Mouse (Mus musculus) thymus, adult 2 months (tissue): Measurements from ENCODE around the gene Gm39566.

Source experiments
- CTCF ChIP-seq: fragments of 200-500 bp; IDR thresholded peaks from 2 replicates; pipeline ENCODE4 v1.5.1; 2012; ENCODE audit warnings: mild to moderate bottlenecking, control low read depth, low read length, moderate library complexity, borderline replicate concordance; ENCODE audit not compliant: control insufficient read depth, poor library complexity, insufficient read depth; ENCODE audit errors: extremely low read depth
- POLR2A ChIP-seq: fragments of 200-500 bp; IDR thresholded peaks from 2 replicates; pipeline ENCODE4 v1.6.1; 2012; ENCODE audit warnings: mild to moderate bottlenecking, low read length, control low read depth, moderate library complexity; ENCODE audit not compliant: control insufficient read depth, poor library complexity, insufficient read depth; ENCODE audit errors: extremely low read depth

DNA sequence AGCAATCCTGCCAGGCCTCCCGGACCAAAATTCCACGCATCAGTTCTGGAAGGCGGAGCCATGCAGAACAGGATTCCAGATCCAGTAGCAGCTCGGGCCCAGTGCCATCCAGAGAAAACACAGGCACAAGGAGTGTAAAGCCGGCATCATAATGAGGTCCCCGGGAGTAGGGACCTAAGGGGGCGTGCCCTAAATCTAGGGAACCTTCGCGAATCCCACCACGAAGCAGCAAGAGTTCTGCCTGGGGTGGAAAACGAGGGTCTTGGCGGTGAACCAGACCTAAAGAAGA, 10.5 kb downstream of the Gm39566 start:
- TF ChIP-seq CTCF (no peak), POLR2A (no peak)
